Mouse (Mus musculus) heart, adult 2 months (tissue): ENCODE results near the gene Gm49384.
A peak's percentile ranks its signal among the peaks of the same experiment; 100 is the strongest.

ENCODE experiments used
- CTCF ChIP-seq: fragments of 200-600 bp; IDR thresholded peaks from 2 replicates; pipeline ENCODE4 v1.8.1; 2022; ENCODE audit warnings: antibody characterized with exemption, mild to moderate bottlenecking, moderate library complexity
- EP300 ChIP-seq: fragments of 200-500 bp; IDR thresholded peaks from 2 replicates; pipeline ENCODE4 v1.6.1; 2011; ENCODE audit warnings: low read depth, low read length, control low read depth; ENCODE audit not compliant: insufficient read depth

DNA sequence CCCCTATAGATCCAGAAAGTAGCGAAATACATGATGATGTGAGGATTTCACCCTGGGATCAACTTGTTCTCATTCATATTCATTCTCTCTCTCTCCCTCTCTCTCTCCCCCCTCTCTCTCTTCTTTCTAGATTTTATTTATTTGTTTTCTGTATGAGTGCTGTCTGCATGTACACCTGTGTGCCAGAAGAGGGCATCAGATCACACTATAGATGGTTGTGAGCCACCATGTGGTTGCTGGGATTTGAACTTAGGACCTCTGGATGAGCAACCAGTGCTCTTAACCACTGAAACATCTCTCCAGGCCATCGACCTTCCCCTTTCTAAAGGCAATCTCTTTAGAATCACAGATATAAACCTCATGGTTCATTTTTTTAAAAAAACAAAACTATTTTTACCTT, 4.5 kb upstream of the Gm49384 start:
- TF ChIP-seq CTCF = peak; percentile 40
- TF ChIP-seq EP300 = no peak
